Mouse (Mus musculus) hindbrain, embryonic 11.5 days (tissue): ENCODE results near the gene Gm15127. TPM values are rescaled to one million over a fixed set of nuclear protein-coding genes. Genes with fewer than 3 reads are reported as not detected.
"Not testable (repeated sequence)": the region's sequence is repeated elsewhere in the genome, so short reads cannot be mapped to it uniquely, and the experiment has no call there.

Experiments
- ATAC-seq: fragments of 200-750 bp; cut with Nextera tagmentation; 2 replicates; pipeline ENCODE4 v1.8.0; 2017; ENCODE audit warnings: mild to moderate bottlenecking, moderate TSS enrichment, moderate library complexity; ENCODE audit not compliant: low FRiP score
- DNase-seq: peaks from one replicate; pipeline ENCODE4 v3.0.0-alpha.2; 2015; ENCODE audit warnings: low spot score
- H3K27ac ChIP-seq: fragments of 300-500 bp; sonication (generic); 2 replicates; pipeline ENCODE4 v1.5.1; 2014; ENCODE audit warnings: mild to moderate bottlenecking, low read depth, low read length
- H3K27me3 ChIP-seq: fragments of 300-500 bp; sonication (generic); 2 replicates; pipeline ENCODE4 v1.6.1; 2014; ENCODE audit warnings: mild to moderate bottlenecking, low read length, moderate library complexity, mixed read lengths; ENCODE audit not compliant: control insufficient read depth, insufficient read depth
- H3K36me3 ChIP-seq: fragments of 300-500 bp; sonication (generic); 2 replicates; pipeline ENCODE4 v1.6.1; 2014; ENCODE audit warnings: mild to moderate bottlenecking, low read length, moderate library complexity, mixed read lengths; ENCODE audit not compliant: control insufficient read depth, insufficient read depth
- H3K4me1 ChIP-seq: fragments of 300-500 bp; sonication (generic); replicated peaks from 2 replicates; pipeline ENCODE4 v1.6.1; 2014; ENCODE audit warnings: low read length, mixed read lengths; ENCODE audit not compliant: control insufficient read depth, insufficient read depth
- H3K4me2 ChIP-seq: fragments of 300-500 bp; sonication (generic); replicated peaks from 2 replicates; pipeline ENCODE4 v1.6.1; 2014; ENCODE audit warnings: mild to moderate bottlenecking, low read depth, low read length
- H3K4me3 ChIP-seq: fragments of 300-500 bp; sonication (generic); 2 replicates; pipeline ENCODE4 v1.5.1; 2014; ENCODE audit warnings: low read depth, low read length
- H3K9ac ChIP-seq: fragments of 300-500 bp; sonication (generic); 2 replicates; pipeline ENCODE4 v1.6.1; 2014; ENCODE audit warnings: low read depth, low read length
- H3K9me3 ChIP-seq: fragments of 300-500 bp; sonication (generic); 2 replicates; pipeline ENCODE4 v1.6.1; 2016; ENCODE audit warnings: low read length; ENCODE audit not compliant: control insufficient read depth
- WGBS: fragments of 180-500 bp; shearing (Covaris S2); extraction: QIAGEN DNeasy Blood & Tissue Kit; methylation state at CpG from one replicate; pipeline ENCODE4 v1.1.7; 2014; 5-methylcytosine and 5-hydroxymethylcytosine counted together
- polyA plus RNA-seq: library from polyadenylated mRNA; unstranded; fragments of >200 nt; fragmentation: Nextera tagmentation; extraction: Ambion mirVana; gene quantifications from 2 replicates; pipeline ENCODE4 v1.2.1, GENCODE M21; 2014

The Gm15127 gene
- polyA plus RNA-seq, result not detected in 2 replicates

DNA sequence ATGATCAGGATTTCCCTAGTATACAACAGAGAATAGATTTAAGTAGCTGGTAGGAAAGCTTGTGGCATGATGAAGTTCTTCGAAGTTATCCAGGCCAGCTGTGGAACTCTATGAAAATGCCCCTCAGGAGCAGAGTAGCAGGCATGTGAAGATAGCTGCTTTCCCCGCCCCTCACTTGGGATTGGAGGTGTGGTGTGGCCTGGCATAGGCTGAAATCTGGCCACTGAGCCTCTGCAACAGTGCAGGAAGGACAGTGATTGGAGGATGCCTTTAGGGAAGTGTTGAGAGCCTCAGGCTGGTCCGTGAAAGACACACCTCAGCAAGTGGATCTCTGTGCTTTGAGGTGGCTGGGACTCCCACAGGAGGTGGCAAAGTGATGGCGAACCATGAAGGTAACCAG lies at the start of gene Gm15127:
TSS of gene Gm15127 (plus strand) at position 301 of the 400 bp plus-strand sequence.
- not testable (repeated sequence) for ATAC-seq

DNA sequence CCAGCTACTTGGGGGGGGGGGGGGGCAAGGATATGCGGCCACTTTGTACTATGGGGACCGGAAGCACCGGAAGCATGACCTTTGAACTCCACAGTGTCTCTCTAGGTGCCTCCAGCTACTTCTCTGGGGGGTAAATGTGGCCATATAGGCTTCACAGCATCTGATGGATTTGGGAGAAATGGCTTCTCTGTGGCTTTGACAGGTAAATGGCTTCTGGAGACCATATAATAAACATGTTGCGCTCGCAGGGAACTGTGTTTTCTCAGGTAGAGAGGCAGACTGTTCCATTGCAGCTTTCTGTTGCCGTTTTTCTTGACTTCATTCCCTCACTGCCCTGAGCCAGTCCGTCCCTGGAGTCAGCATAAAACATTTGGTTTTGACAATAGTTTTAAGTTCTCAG lies 48.3 kb upstream of the Gm15127 start, which contains the start of gene Gm8334:
TSS of gene Gm8334 (minus strand) at position 101 of the 400 bp plus-strand sequence.
- not testable (repeated sequence) for DNase-seq, H3K27me3 ChIP-seq, H3K9me3 ChIP-seq, H3K4me2 ChIP-seq, H3K4me1 ChIP-seq, H3K9ac ChIP-seq, H3K36me3 ChIP-seq, H3K4me3 ChIP-seq, H3K27ac ChIP-seq, ATAC-seq
- WGBS, result 87% methylated on average over 3 of the region's 7 CpGs

More for the DNA sequence above, at the start of gene Gm15127:
- WGBS, result 92% methylated on average over 2 of the region's 4 CpGs
- H3K9me3 ChIP-seq, H3K4me2 ChIP-seq, H3K4me3 ChIP-seq, H3K27me3 ChIP-seq, H3K4me1 ChIP-seq, H3K36me3 ChIP-seq, H3K27ac ChIP-seq, DNase-seq, H3K9ac ChIP-seq: not testable (repeated sequence)

DNA sequence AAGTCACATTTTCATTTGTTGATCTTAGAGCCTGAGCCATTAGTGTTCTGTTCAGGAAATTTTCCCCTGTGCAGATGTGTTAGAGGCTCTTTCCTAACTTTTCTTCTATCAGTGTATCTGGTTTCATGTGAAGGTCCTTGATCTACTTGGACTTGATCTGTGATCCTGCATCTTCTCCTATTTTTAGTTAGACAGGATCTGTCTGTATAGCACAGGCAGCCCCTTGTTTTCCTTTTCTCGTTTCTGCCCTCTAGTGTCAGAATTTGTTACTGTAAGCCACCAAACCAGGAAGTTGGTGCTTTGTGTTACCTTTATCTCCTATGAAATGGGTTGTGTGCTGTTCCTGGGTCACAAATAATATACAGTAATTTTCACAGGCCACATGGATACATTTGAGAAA lies 12.9 kb downstream of the Gm15127 start:
- H3K36me3 ChIP-seq, DNase-seq, H3K27ac ChIP-seq, H3K4me1 ChIP-seq, H3K4me2 ChIP-seq, H3K9me3 ChIP-seq, H3K4me3 ChIP-seq, H3K9ac ChIP-seq, H3K27me3 ChIP-seq, ATAC-seq: not testable (repeated sequence)
- WGBS, result 17% methylated on average over 1 of the region's 1 CpGs

Other genes starting within 250 kb of the Gm15127 start
- gene Gm15114, start 174.6 kb upstream of the Gm15127 start, polyA plus RNA-seq, result not detected in 2 replicates
- not detected in 2 replicates for gene Gm8334, start 48.4 kb upstream of the Gm15127 start, polyA plus RNA-seq
- gene Luzp4, start 194.0 kb downstream of the Gm15127 start, polyA plus RNA-seq, result not detected in 2 replicates